Mouse (Mus musculus) intestine, embryonic 15.5 days (tissue): ENCODE measurements around the gene 1700003H04Rik. TPM values are rescaled to one million over a fixed set of nuclear protein-coding genes. Genes with fewer than 3 reads are reported as not detected.

Experiments used
- ATAC-seq: fragments of 200-750 bp; cut with Nextera tagmentation; 2 replicates; pipeline ENCODE4 v1.8.0; 2017; ENCODE audit warnings: moderate TSS enrichment, moderate library complexity
- H3K27ac ChIP-seq: fragments of 300-500 bp; sonication (generic); 2 replicates; pipeline ENCODE4 v1.5.1; 2015; ENCODE audit warnings: mild to moderate bottlenecking, inconsistent platforms
- H3K27me3 ChIP-seq: fragments of 300-500 bp; sonication (generic); replicated peaks from 2 replicates; pipeline ENCODE4 v1.6.1; 2015; ENCODE audit warnings: inconsistent platforms
- H3K36me3 ChIP-seq: fragments of 300-500 bp; sonication (generic); 2 replicates; pipeline ENCODE4 v1.6.1; 2015; ENCODE audit warnings: inconsistent platforms
- H3K4me1 ChIP-seq: fragments of 300-500 bp; sonication (generic); replicated peaks from 2 replicates; pipeline ENCODE4 v1.6.1; 2015; ENCODE audit warnings: inconsistent platforms
- H3K4me2 ChIP-seq: fragments of 300-500 bp; sonication (generic); replicated peaks from 2 replicates; pipeline ENCODE4 v1.6.1; 2015; ENCODE audit warnings: mild to moderate bottlenecking, inconsistent platforms
- H3K4me3 ChIP-seq: fragments of 300-500 bp; sonication (generic); replicated peaks from 2 replicates; pipeline ENCODE4 v1.5.1; 2015; ENCODE audit warnings: inconsistent platforms
- H3K9ac ChIP-seq: fragments of 300-500 bp; sonication (generic); 2 replicates; pipeline ENCODE4 v1.6.1; 2015; ENCODE audit warnings: inconsistent platforms
- H3K9me3 ChIP-seq: fragments of 300-500 bp; sonication (generic); 2 replicates; pipeline ENCODE4 v1.6.1; 2016; ENCODE audit warnings: inconsistent platforms
- WGBS: fragments of 180-500 bp; shearing (Covaris S2); methylation state at CpG from one replicate; pipeline ENCODE4 v1.1.7; 2015; 5-methylcytosine and 5-hydroxymethylcytosine counted together
- polyA plus RNA-seq: library from polyadenylated mRNA; unstranded; fragments of >200 nt; fragmentation: Nextera tagmentation; extraction: Ambion mirVana; gene quantifications from 2 replicates; pipeline ENCODE4 v1.2.1, GENCODE M21; 2015

The 1700003H04Rik gene
- polyA plus RNA-seq, result not detected in 2 replicates

DNA sequence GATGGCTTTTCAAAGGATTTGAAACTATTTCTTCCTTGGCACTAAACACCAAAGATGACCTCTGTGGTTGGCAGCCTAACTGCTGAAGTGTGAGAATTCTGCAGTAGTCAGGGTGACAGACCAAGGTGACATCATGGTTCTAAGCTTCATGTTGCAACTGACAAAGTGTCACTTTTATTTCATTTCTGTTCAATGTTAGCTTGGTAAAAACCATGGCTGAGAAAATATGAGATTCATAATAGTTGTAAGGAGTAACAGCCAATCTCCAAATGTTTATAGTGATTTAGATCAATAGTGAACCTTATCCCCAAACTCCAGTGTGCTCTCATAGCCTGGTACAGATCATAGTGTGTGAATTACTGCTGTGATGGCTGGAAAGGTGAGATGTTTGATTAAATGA lies at the start of gene 1700003H04Rik:
Gene 1700003H04Rik, minus strand, starts transcription at position 101 of the 400 bp plus-strand sequence.
- no peak for ATAC-seq
- Histone ChIP-seq H3K27me3 (no peaks in the 10 kb centered on the region), H3K9ac (no peak within 1 kb of the TSS), H3K9me3 (no peaks in the 10 kb centered on the region), H3K27ac (no peak within 1 kb of the TSS), H3K4me1 (no peaks in the 10 kb centered on the region), H3K36me3 (no peaks in the 10 kb centered on the region), H3K4me2 (no peak within 1 kb of the TSS), H3K4me3 (no peak within 1 kb of the TSS)

DNA sequence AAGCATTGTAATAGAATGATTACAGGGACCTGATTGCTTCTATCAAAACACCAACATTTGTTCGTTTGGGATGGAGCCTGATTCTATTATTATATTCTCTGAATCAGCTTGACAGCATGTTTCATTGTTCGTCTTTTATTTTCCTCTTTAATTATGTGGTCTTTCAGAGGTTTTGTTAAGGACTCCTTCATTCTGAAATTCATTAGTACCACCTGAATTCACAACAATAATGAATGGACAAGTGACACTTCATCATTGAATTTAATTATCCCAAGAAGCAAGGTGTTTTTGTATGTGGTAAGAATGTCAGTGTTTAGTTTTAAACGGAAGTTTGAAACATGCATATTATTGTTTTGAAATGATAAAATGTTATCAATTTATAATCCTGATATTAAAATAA lies 42.1 kb upstream of the 1700003H04Rik start:
- no peak overlapping the region for H3K4me2 ChIP-seq
- no peak for ATAC-seq
- H3K27me3 ChIP-seq, result no peaks in the 10 kb centered on the region
- 69% methylated on average over 3 of the region's 3 CpGs for WGBS
- no peak overlapping the region for H3K27ac ChIP-seq
- no peaks in the 10 kb centered on the region for H3K4me1 ChIP-seq
- no peaks in the 10 kb centered on the region for H3K36me3 ChIP-seq
- no peak overlapping the region for H3K9ac ChIP-seq
- H3K4me3 ChIP-seq, result no peak overlapping the region
- H3K9me3 ChIP-seq, result no peaks in the 10 kb centered on the region

DNA sequence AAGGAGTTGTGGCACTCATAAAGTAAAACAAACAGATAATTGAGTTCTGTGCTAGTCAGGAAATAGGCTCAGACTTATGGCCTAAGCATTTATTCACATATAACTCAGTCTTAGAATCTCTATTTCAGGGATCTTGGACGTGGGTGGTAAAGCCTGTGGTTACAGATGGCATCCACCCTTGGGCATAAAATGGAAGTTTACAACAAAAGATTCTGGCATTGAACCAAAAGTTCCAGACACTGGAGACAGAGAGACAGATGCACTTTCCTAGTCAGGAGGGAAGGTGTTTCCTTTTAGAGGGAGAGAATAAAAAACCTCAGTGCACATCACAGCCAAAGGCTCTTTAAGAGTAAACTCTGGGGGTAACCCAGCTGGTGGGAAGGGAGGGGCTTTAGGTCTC lies 32.4 kb upstream of the 1700003H04Rik start:
- Histone ChIP-seq H3K4me1 (no peaks in the 10 kb centered on the region), H3K4me3 (no peak overlapping the region), H3K27ac (no peak overlapping the region), H3K4me2 (no peak overlapping the region), H3K9ac (no peak overlapping the region), H3K9me3 (no peaks in the 10 kb centered on the region), H3K27me3 (no peaks in the 10 kb centered on the region), H3K36me3 (no peaks in the 10 kb centered on the region)
- WGBS, result 58% methylated on average over 1 of the region's 1 CpGs
- ATAC-seq, result no peak

DNA sequence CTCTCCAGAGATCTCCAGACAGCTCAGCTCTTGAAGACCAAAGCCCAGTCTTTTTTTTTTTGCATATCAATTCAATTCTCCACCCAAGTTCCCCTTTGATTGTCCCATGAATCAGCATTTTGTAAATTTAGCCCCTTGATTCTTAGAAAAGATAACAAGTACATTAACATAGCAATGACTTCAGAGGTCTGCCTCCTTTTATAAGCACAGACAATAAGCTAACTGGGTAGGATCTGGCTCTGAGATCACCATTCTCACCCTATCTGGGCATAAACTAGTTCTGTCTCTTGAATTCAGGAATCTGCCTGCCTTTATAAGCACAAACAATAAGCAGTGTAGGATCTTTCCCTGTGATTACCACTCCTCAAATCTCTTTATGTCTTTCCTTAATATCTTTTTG lies 29.1 kb upstream of the 1700003H04Rik start:
- no peaks in the 10 kb centered on the region for H3K4me1 ChIP-seq
- no peak for ATAC-seq

DNA sequence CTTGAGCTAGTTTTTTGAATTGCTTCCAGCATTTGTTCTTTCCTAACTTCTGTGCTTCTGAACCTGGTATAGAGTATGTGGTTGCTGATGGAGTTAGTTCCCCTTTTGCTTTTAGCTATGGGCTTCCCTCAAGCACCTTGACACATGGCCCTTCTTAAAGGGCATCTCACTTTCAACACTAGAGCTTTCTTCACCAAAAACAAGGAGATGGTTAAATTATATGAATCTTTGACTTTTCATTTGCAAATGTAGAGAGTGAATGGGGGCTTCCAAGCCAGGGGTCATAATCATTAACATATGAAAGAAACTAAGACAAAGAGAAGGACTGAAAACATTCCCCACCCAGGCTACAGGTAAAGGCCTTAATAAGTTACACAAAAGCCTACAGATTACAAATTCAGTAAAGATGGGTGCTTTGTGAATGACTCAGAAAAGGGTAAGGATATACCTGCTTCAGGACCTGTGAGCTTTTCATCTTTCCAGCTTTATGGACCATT lies 25.2 kb upstream of the 1700003H04Rik start:
- H3K4me1 ChIP-seq, result no peaks in the 10 kb centered on the region
- H3K4me2 ChIP-seq, result no peak overlapping the region
- H3K36me3 ChIP-seq, result no peaks in the 10 kb centered on the region
- no peaks in the 10 kb centered on the region for H3K9me3 ChIP-seq
- no peak for ATAC-seq
- H3K9ac ChIP-seq, result no peak overlapping the region
- no peak overlapping the region for H3K27ac ChIP-seq
- no peak overlapping the region for H3K4me3 ChIP-seq
- H3K27me3 ChIP-seq, result no peaks in the 10 kb centered on the region

More for the DNA sequence above, 29.1 kb upstream of the 1700003H04Rik start:
- no peaks in the 10 kb centered on the region for H3K9me3 ChIP-seq
- no peak overlapping the region for H3K4me3 ChIP-seq
- H3K27me3 ChIP-seq, result no peaks in the 10 kb centered on the region
- H3K4me2 ChIP-seq, result no peak overlapping the region
- H3K36me3 ChIP-seq, result no peaks in the 10 kb centered on the region
- no peak overlapping the region for H3K27ac ChIP-seq
- H3K9ac ChIP-seq, result no peak overlapping the region

DNA sequence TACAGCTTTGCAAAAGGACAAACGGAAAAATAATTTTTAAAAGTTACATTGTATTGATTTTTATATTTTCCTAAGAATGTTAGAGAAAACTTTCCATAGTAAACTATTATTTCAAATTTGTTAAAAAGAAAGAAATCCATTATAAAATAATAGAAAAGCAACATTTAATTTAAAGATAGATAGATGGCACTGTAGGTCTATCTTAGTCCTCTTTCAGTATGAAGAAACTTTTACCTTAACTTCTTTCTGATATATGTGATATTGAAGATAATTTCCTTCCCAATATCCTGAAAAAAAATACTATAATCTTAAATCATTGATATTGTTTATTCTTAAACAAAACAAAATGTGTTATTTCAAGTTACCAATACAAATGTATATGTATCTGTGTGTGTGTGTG lies 24.6 kb upstream of the 1700003H04Rik start:
- no peaks in the 10 kb centered on the region for H3K9me3 ChIP-seq
- ATAC-seq, result no peak
- H3K27ac ChIP-seq, result no peak overlapping the region
- WGBS, result 79% methylated on average over 1 of the region's 1 CpGs
- no peak overlapping the region for H3K4me3 ChIP-seq
- no peak overlapping the region for H3K9ac ChIP-seq
- no peaks in the 10 kb centered on the region for H3K27me3 ChIP-seq
- no peaks in the 10 kb centered on the region for H3K4me1 ChIP-seq
- H3K4me2 ChIP-seq, result no peak overlapping the region
- H3K36me3 ChIP-seq, result no peaks in the 10 kb centered on the region

DNA sequence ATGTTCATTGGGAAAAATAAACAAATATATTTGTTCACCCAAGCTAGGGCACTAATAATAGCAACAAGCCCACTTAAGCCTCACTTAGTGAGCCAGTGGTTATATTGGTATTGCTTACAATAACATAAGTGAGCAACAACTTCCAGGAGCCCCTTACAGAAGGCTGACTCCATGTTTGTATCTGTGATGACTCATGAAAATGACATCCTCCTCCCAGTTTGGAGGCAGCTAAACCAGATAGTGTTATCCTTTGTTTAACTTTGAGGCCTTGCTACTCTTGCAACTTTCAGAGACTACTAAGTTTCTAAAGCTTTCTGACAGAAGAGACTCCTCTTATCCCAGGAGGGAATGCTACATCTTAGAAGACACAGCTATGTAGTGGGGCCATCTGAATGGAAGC lies 16.9 kb upstream of the 1700003H04Rik start:
- Histone ChIP-seq H3K4me1 (no peaks in the 10 kb centered on the region), H3K4me3 (no peak overlapping the region), H3K4me2 (no peak overlapping the region), H3K9me3 (no peaks in the 10 kb centered on the region), H3K27me3 (no peaks in the 10 kb centered on the region), H3K9ac (no peak overlapping the region), H3K36me3 (no peaks in the 10 kb centered on the region), H3K27ac (no peak overlapping the region)
- ATAC-seq, result no peak

DNA sequence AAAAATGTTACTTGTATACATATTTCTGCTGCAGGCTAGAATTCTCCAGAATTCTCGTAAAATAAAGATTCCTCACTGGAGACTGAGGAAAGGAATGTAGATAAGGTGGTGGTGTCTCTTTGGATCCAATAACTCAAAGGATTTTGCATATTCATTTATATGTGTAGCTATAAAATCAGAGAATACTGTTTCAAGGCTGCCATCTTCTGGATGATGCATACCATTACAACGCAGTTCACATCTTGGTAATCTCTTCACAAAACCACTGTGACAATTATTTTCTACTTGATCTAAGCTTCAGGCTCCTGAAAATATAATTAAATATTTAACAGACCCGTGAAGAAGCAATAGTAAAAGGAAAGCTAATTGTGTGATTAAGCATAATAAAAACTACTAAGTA lies 6.6 kb upstream of the 1700003H04Rik start:
- 8% methylated on average over 3 of the region's 3 CpGs for WGBS
- Histone ChIP-seq H3K27ac (no peak overlapping the region), H3K4me3 (no peak overlapping the region), H3K27me3 (no peaks in the 10 kb centered on the region), H3K9me3 (no peaks in the 10 kb centered on the region), H3K4me2 (no peak overlapping the region), H3K9ac (no peak overlapping the region), H3K4me1 (no peaks in the 10 kb centered on the region), H3K36me3 (no peaks in the 10 kb centered on the region)
- no peak for ATAC-seq

DNA sequence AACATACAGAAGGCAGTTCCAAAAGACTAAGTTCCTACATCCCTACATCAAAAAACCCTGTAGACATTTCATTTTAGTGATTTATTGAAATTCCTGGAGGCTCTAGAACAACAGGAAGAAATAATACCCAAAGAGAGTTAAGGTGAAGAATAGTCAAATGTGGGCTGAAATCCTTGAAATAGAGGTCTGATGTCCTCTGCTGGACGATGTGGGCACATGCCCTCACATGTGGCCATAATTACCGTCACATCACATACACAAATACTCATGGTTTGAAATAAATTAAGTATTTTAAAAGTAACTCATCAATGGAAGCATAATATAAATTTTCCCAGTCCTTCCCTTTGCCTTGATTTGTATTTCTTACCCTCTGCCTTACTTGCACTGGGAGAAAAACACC lies 4.9 kb upstream of the 1700003H04Rik start:
- Histone ChIP-seq H3K9me3 (no peaks in the 10 kb centered on the region), H3K27ac (no peak overlapping the region), H3K4me1 (no peaks in the 10 kb centered on the region), H3K4me3 (no peak overlapping the region), H3K4me2 (no peak overlapping the region), H3K9ac (no peak overlapping the region), H3K27me3 (no peaks in the 10 kb centered on the region), H3K36me3 (no peaks in the 10 kb centered on the region)
- no peak for ATAC-seq
- 85% methylated on average over 2 of the region's 2 CpGs for WGBS

DNA sequence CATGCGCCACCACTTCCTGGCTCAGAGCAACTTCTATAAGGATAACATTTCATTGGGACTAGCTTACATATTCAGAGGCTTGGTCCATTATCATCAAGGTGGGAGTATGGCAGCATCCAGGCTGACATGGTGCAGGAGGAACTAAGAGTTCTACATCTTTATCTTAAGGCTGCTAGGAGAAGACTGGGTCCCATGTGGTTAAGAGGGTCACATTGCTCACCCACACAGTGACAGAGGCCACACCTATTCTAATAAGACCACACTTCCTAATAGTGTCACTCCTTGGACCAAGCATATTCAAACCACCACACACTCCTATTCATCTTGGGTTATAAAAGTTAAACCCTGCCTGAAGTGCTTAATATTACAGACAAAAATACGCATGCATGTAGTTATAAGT lies 23.6 kb downstream of the 1700003H04Rik start:
- no peak for ATAC-seq
- no peaks in the 10 kb centered on the region for H3K27me3 ChIP-seq
- no peak overlapping the region for H3K27ac ChIP-seq
- no peak overlapping the region for H3K4me3 ChIP-seq
- H3K4me1 ChIP-seq, result no peaks in the 10 kb centered on the region
- H3K9me3 ChIP-seq, result no peaks in the 10 kb centered on the region
- H3K9ac ChIP-seq, result no peak overlapping the region
- H3K4me2 ChIP-seq, result no peak overlapping the region
- 86% methylated on average over 2 of the region's 2 CpGs for WGBS
- H3K36me3 ChIP-seq, result no peaks in the 10 kb centered on the region

DNA sequence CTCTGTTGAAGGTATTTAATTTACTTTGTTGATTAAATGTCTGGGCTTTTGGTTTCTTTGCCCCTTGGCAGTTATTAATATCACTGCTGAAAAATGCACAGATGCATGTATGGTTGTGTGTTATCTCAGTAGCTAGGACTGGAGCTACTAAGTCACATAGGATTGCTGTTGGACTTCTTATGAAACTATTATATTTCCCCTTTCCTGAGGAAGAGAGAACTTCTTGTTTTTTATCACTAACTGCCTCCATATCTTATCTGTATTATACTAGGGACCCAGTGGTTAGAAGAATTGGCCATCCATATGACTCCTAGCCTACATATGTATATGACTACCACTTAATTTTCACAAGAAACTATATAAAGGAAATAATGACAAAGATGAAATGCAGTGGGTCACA lies 24.9 kb downstream of the 1700003H04Rik start:
- H3K4me2 ChIP-seq, result no peak overlapping the region
- H3K4me1 ChIP-seq, result no peaks in the 10 kb centered on the region
- no peak overlapping the region for H3K4me3 ChIP-seq
- no peak overlapping the region for H3K9ac ChIP-seq
- no peak overlapping the region for H3K27ac ChIP-seq
- no peaks in the 10 kb centered on the region for H3K36me3 ChIP-seq
- no peak for ATAC-seq
- no peaks in the 10 kb centered on the region for H3K9me3 ChIP-seq
- no peaks in the 10 kb centered on the region for H3K27me3 ChIP-seq

DNA sequence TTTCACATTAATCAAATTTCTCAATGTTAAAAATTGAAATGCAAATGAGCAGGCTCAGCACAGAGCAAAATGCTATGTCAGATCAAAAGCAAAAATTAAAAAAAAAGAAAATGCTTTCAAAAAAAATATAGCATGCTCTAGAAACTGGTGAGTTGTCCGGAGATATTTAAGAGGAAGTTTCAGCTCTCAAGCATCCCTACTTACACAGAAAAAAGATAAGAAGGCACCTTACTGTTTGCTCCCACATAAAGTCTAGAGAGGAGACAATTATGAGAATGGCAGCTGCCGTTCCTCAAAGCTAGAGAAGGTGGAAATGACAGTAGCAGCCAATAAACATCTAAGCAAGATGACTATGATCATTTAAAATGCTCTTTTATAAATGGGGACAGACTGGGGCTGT lies 25.8 kb downstream of the 1700003H04Rik start:
- H3K4me1 ChIP-seq, result no peaks in the 10 kb centered on the region
- H3K36me3 ChIP-seq, result no peaks in the 10 kb centered on the region
- no peak overlapping the region for H3K4me3 ChIP-seq
- no peak overlapping the region for H3K9ac ChIP-seq
- no peak for ATAC-seq
- H3K27me3 ChIP-seq, result no peaks in the 10 kb centered on the region
- H3K9me3 ChIP-seq, result no peaks in the 10 kb centered on the region
- 80% methylated on average over 2 of the region's 2 CpGs for WGBS
- H3K4me2 ChIP-seq, result no peak overlapping the region
- no peak overlapping the region for H3K27ac ChIP-seq

DNA sequence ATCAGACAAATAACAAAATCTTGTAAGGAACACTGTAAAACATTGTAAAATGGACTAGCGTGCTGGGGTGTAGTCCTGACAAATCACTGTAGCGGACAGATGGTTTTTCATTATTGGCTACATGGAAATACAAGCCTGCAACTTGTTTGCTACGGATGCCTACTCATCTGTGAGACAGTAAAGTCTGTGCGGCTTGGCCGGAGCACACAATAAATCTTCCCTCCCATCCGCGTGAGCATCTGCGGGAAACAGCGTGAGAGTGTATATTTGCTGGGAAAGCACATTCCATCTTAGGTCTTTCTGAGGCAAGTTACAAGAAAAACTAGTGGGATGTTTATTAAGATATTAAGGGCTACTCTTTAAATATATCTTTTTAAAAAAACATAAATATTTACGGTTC lies 32.0 kb downstream of the 1700003H04Rik start:
- Histone ChIP-seq H3K27me3 (no peaks in the 10 kb centered on the region), H3K4me2 (no peak overlapping the region), H3K27ac (no peak overlapping the region), H3K4me3 (no peak overlapping the region), H3K4me1 (no peaks in the 10 kb centered on the region), H3K9me3 (no peaks in the 10 kb centered on the region), H3K9ac (no peak overlapping the region), H3K36me3 (no peaks in the 10 kb centered on the region)
- 50% methylated on average over 10 of the region's 10 CpGs for WGBS
- no peak for ATAC-seq

DNA sequence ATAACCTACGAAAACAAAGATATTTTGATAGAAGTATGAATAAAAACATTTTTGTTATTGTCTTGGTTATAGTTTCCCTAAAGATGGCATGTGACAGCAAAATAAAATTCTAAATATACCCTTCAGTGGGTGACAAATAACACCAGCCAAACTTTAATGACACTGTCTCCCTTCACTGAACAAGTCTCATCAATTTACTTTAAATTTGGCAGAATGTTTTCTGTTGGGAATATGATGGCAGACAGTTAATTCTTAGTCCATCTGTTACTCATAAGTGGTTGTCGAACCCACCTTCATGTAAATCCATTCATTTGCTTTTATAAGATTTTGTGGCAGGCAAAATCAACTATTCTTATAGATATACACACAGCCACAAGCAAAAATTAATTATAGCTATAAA lies 42.6 kb downstream of the 1700003H04Rik start:
- Histone ChIP-seq H3K27ac (no peak overlapping the region), H3K9me3 (no peaks in the 10 kb centered on the region), H3K4me1 (no peaks in the 10 kb centered on the region), H3K4me2 (no peak overlapping the region), H3K36me3 (no peaks in the 10 kb centered on the region), H3K27me3 (no peaks in the 10 kb centered on the region), H3K9ac (no peak overlapping the region), H3K4me3 (no peak overlapping the region)
- no peak for ATAC-seq
- 84% methylated on average over 2 of the region's 2 CpGs for WGBS
